Mouse (Mus musculus): ENCODE results near the gene Padi4. TPM values are rescaled to one million over a fixed set of nuclear protein-coding genes. Genes with fewer than 3 reads are reported as not detected.

Gene Padi4
- polyA plus RNA-seq (2015; fragmentation: Nextera tagmentation; extraction: Ambion mirVana): 0.15 TPM in 1 of 2 replicates, not detected in the other

GRCm38 (mm10) chr4:140774025-140774800 lies at the start of gene Padi4:
Gene Padi4 (minus strand): TSS chr4:140774236.
- Histone ChIP-seq H3K4me3 (no peak within 1 kb of the TSS), H3K9ac (no peak within 1 kb of the TSS), H3K27me3 (no peaks in the 10 kb centered on the region), H3K4me1 (peaks cover 6% of the 10 kb centered on the region; the same call in 1 of the 2 replicates), H3K36me3 (no peaks in the 10 kb centered on the region), H3K4me2 (no peak within 1 kb of the TSS), H3K9me3 (no peaks in the 10 kb centered on the region), H3K27ac (no peak within 1 kb of the TSS)
- 83% methylated on average over 21 of the region's 21 CpGs for WGBS
- ATAC-seq (ENCODE audit: insufficient number of reproducible peaks, insufficient read depth, low FRiP score, low TSS enrichment, low read depth): no peak

GRCm38 (mm10) chr4:140821988-140822387 lies 48.0 kb upstream of the Padi4 start:
- H3K4me1 ChIP-seq: 0 out of 2 replicates have a peak, but pooled peaks cover under 1% of the 10 kb centered on the region
- no peak overlapping the region for H3K27ac ChIP-seq
- no peak overlapping the region for H3K9ac ChIP-seq
- no peak overlapping the region for H3K4me3 ChIP-seq
- no peak overlapping the region for H3K4me2 ChIP-seq
- peaks cover 23% of the 10 kb centered on the region for H3K9me3 ChIP-seq
- WGBS: 65% methylated on average over 5 of the region's 5 CpGs
- H3K27me3 ChIP-seq: no peaks in the 10 kb centered on the region
- no peak for ATAC-seq (ENCODE audit: insufficient number of reproducible peaks, insufficient read depth, low FRiP score, low TSS enrichment, low read depth)
- no peaks in the 10 kb centered on the region for H3K36me3 ChIP-seq

GRCm38 (mm10) chr4:140817413-140817812 lies 43.4 kb upstream of the Padi4 start:
- no peak for ATAC-seq (ENCODE audit: insufficient number of reproducible peaks, insufficient read depth, low FRiP score, low TSS enrichment, low read depth)
- no peaks in the 10 kb centered on the region for H3K36me3 ChIP-seq
- no peak overlapping the region for H3K4me3 ChIP-seq
- peaks cover 34% of the 10 kb centered on the region for H3K4me1 ChIP-seq
- no peak overlapping the region for H3K9ac ChIP-seq
- 92% methylated on average over 8 of the region's 8 CpGs for WGBS
- no peaks in the 10 kb centered on the region for H3K9me3 ChIP-seq
- no peak overlapping the region for H3K27ac ChIP-seq
- H3K27me3 ChIP-seq: no peaks in the 10 kb centered on the region; the same call in 1 of the 2 replicates
- H3K4me2 ChIP-seq: no peak overlapping the region

GRCm38 (mm10) chr4:140815996-140816917 lies 42.2 kb upstream of the Padi4 start:
- no peak overlapping the region for H3K27ac ChIP-seq
- no peak overlapping the region for H3K4me2 ChIP-seq
- no peak overlapping the region for H3K4me3 ChIP-seq
- H3K4me1 ChIP-seq: peaks cover 38% of the 10 kb centered on the region
- H3K9me3 ChIP-seq: no peaks in the 10 kb centered on the region
- H3K9ac ChIP-seq: no peak overlapping the region
- ATAC-seq (ENCODE audit: insufficient number of reproducible peaks, insufficient read depth, low FRiP score, low TSS enrichment, low read depth): no peak
- 46% methylated on average over 10 of the region's 10 CpGs for WGBS
- no peaks in the 10 kb centered on the region; the same call in 1 of the 2 replicates for H3K27me3 ChIP-seq
- no peaks in the 10 kb centered on the region for H3K36me3 ChIP-seq

GRCm38 (mm10) chr4:140815496-140815895 lies 41.5 kb upstream of the Padi4 start:
- Histone ChIP-seq H3K4me2 (no peak overlapping the region), H3K27me3 (no peaks in the 10 kb centered on the region; the same call in 1 of the 2 replicates), H3K9ac (no peak overlapping the region), H3K4me1 (peaks cover 38% of the 10 kb centered on the region), H3K36me3 (no peaks in the 10 kb centered on the region), H3K9me3 (no peaks in the 10 kb centered on the region), H3K4me3 (no peak overlapping the region), H3K27ac (no peak overlapping the region)
- WGBS: 69% methylated on average over 5 of the region's 5 CpGs
- ATAC-seq (ENCODE audit: insufficient number of reproducible peaks, insufficient read depth, low FRiP score, low TSS enrichment, low read depth): no peak

GRCm38 (mm10) chr4:140814241-140815225 lies 40.5 kb upstream of the Padi4 start:
- Histone ChIP-seq H3K36me3 (no peaks in the 10 kb centered on the region), H3K27me3 (no peaks in the 10 kb centered on the region; the same call in 1 of the 2 replicates), H3K4me1 (peaks cover 38% of the 10 kb centered on the region), H3K9ac (peak overlapping the region; percentile 63), H3K4me2 (peak overlapping the region; percentile 67), H3K9me3 (no peaks in the 10 kb centered on the region), H3K4me3 (peak overlapping the region; percentile 42), H3K27ac (peak overlapping the region; percentile 57)
- ATAC-seq (ENCODE audit: insufficient number of reproducible peaks, insufficient read depth, low FRiP score, low TSS enrichment, low read depth): no peak
- 21% methylated on average over 36 of the region's 36 CpGs for WGBS

GRCm38 (mm10) chr4:140813358-140814185 lies 39.5 kb upstream of the Padi4 start:
- Histone ChIP-seq H3K27ac (peak overlapping the region; percentile 57), H3K9ac (peak overlapping the region; percentile 63; the same call in 1 of the 2 replicates), H3K36me3 (no peaks in the 10 kb centered on the region), H3K4me1 (peaks cover 38% of the 10 kb centered on the region), H3K27me3 (no peaks in the 10 kb centered on the region; the same call in 1 of the 2 replicates), H3K4me3 (peak overlapping the region; percentile 42), H3K4me2 (peak overlapping the region; percentile 67), H3K9me3 (no peaks in the 10 kb centered on the region)
- 5% methylated on average over 13 of the region's 13 CpGs for WGBS
- ATAC-seq (ENCODE audit: insufficient number of reproducible peaks, insufficient read depth, low FRiP score, low TSS enrichment, low read depth): no peak

GRCm38 (mm10) chr4:140812609-140813008 lies 38.6 kb upstream of the Padi4 start:
- Histone ChIP-seq H3K36me3 (no peaks in the 10 kb centered on the region), H3K27me3 (no peaks in the 10 kb centered on the region; the same call in 1 of the 2 replicates), H3K9me3 (no peaks in the 10 kb centered on the region), H3K4me3 (no peak overlapping the region), H3K9ac (no peak overlapping the region), H3K27ac (no peak overlapping the region), H3K4me1 (peaks cover 38% of the 10 kb centered on the region), H3K4me2 (no peak overlapping the region)
- 23% methylated on average over 13 of the region's 14 CpGs for WGBS
- ATAC-seq (ENCODE audit: insufficient number of reproducible peaks, insufficient read depth, low FRiP score, low TSS enrichment, low read depth): no peak

- no peak for ATAC-seq (ENCODE audit: insufficient number of reproducible peaks, insufficient read depth, low FRiP score, low TSS enrichment, low read depth)
- no peaks in the 10 kb centered on the region for H3K9me3 ChIP-seq
- H3K4me2 ChIP-seq: no peak overlapping the region
- no peak overlapping the region for H3K9ac ChIP-seq
- WGBS: 58% methylated on average over 8 of the region's 8 CpGs
- H3K27me3 ChIP-seq: no peaks in the 10 kb centered on the region; the same call in 1 of the 2 replicates
- H3K27ac ChIP-seq: no peak overlapping the region
- H3K4me3 ChIP-seq: no peak overlapping the region
- no peaks in the 10 kb centered on the region for H3K36me3 ChIP-seq
- peaks cover 38% of the 10 kb centered on the region for H3K4me1 ChIP-seq
Measured at GRCm38 (mm10) chr4:140812191-140812590, 38.2 kb upstream of the Padi4 start.
